Mouse (Mus musculus) midbrain, embryonic 13.5 days (tissue): ENCODE measurements at regions not wholly inside any gene's neighbourhood (a gene's known extent, or its start where the extent isn't known, plus 50 kb on each side); places are given as distances from the start of the nearest gene placed in this dataset.

Experiments used
- ATAC-seq: fragments of 200-750 bp; cut with Nextera tagmentation; 2 replicates; pipeline ENCODE4 v1.8.0; 2017; ENCODE audit warnings: mild to moderate bottlenecking, moderate TSS enrichment, moderate library complexity
- H3K27ac ChIP-seq: fragments of 300-500 bp; sonication (generic); 2 replicates; pipeline ENCODE4 v1.5.1; 2015; ENCODE audit warnings: inconsistent platforms, mild to moderate bottlenecking, moderate library complexity
- H3K27me3 ChIP-seq: fragments of 300-500 bp; sonication (generic); 2 replicates; pipeline ENCODE4 v1.6.1; 2015; ENCODE audit warnings: mild to moderate bottlenecking, inconsistent platforms
- H3K36me3 ChIP-seq: fragments of 300-500 bp; sonication (generic); 2 replicates; pipeline ENCODE4 v1.6.1; 2015; ENCODE audit warnings: mild to moderate bottlenecking, inconsistent platforms
- H3K4me1 ChIP-seq: fragments of 300-500 bp; sonication (generic); replicated peaks from 2 replicates; pipeline ENCODE4 v1.6.1; 2015; ENCODE audit warnings: inconsistent platforms
- H3K4me2 ChIP-seq: fragments of 300-500 bp; sonication (generic); replicated peaks from 2 replicates; pipeline ENCODE4 v1.6.1; 2015; ENCODE audit warnings: moderate library complexity, mild to moderate bottlenecking, inconsistent platforms
- H3K4me3 ChIP-seq: fragments of 300-500 bp; sonication (generic); replicated peaks from 2 replicates; pipeline ENCODE4 v1.5.1; 2015; ENCODE audit warnings: mild to moderate bottlenecking, inconsistent platforms
- H3K9ac ChIP-seq: fragments of 300-500 bp; sonication (generic); replicated peaks from 2 replicates; pipeline ENCODE4 v1.6.1; 2015; ENCODE audit warnings: mild to moderate bottlenecking, inconsistent platforms
- H3K9me3 ChIP-seq: fragments of 300-500 bp; sonication (generic); 2 replicates; pipeline ENCODE4 v1.6.1; 2016; ENCODE audit warnings: mild to moderate bottlenecking, inconsistent platforms
- WGBS: fragments of 180-500 bp; shearing (Covaris S2); methylation state at CpG from one replicate; pipeline ENCODE4 v1.1.7; 2015; 5-methylcytosine and 5-hydroxymethylcytosine counted together

DNA sequence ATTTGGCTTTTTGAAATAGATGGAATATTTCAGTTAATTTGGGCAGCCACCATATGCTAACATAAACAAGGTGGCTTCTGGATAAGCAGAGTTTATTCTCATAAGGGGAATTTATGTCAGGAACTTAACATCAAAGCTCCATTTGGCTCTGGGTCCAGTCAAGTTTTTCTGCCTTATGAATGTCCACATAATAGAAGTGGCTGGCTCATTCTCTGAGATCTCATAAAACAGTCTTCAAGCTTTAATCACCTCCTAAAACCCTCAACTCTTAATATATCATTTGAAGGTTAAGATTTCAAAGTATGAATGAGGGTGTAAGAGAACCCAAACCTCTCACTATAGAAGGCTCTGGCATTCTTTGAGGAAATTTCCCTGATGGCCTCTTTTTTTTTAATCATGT lies 1361.0 kb downstream of the Efna5 start:
- Histone ChIP-seq H3K27me3 (no peaks in the 10 kb centered on the region), H3K4me1 (no peaks in the 10 kb centered on the region), H3K9me3 (no peaks in the 10 kb centered on the region), H3K9ac (no peak overlapping the region), H3K36me3 (no peaks in the 10 kb centered on the region), H3K27ac (no peak overlapping the region), H3K4me2 (no peak overlapping the region), H3K4me3 (no peak overlapping the region)
- ATAC-seq, result no peak

DNA sequence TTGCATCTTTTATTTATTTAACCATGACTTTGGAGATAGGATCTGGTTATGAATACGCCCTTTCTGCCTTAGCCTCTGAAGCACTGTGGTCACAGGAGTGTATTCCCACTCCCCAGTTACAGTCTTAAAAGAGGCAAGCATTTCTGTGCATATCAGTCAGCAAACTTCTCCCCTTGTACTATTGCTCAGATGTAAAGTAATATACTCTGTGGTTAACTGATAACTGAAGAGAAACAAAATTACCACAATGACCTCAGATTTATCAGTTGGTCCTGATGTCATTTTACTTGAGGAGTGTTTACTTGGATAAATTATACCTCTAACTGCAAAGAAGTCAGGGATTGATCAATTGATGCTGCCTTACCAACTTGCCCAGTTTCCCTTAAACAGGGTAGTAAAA lies 1366.1 kb downstream of the Efna5 start:
- Histone ChIP-seq H3K9me3 (no peaks in the 10 kb centered on the region), H3K4me2 (no peak overlapping the region), H3K4me1 (0 out of 2 replicates have a peak, but pooled peaks cover 3% of the 10 kb centered on the region), H3K27me3 (no peaks in the 10 kb centered on the region), H3K36me3 (no peaks in the 10 kb centered on the region), H3K4me3 (no peak overlapping the region), H3K27ac (no peak overlapping the region), H3K9ac (no peak overlapping the region)
- ATAC-seq, result no peak
- 93% methylated on average over 1 of the region's 1 CpGs for WGBS

DNA sequence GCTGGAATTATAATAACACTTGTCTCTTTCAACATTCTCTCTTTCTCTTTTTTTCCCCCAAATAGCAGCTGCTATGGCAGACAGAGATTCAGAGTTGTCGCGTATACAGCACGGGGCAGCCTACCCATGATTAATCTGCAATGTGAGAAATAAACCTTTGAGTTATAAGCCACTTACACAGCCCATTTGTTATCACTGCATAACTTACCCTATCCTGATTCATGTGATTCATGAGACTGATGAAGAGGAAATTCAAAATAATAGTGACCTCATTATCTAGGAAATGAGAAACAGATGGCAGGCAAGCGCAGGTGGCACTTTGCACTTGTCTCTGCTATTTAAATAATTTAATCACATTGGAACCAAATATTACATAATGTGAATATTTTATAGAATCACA lies 1367.7 kb downstream of the Efna5 start:
- Histone ChIP-seq H3K27me3 (no peaks in the 10 kb centered on the region), H3K9me3 (no peaks in the 10 kb centered on the region), H3K4me1 (0 out of 2 replicates have a peak, but pooled peaks cover 3% of the 10 kb centered on the region), H3K4me2 (no peak overlapping the region), H3K4me3 (no peak overlapping the region), H3K36me3 (no peaks in the 10 kb centered on the region), H3K9ac (no peak overlapping the region), H3K27ac (no peak overlapping the region)
- peak; percentile 56; the same call in 1 of the 2 replicates for ATAC-seq
- WGBS, result 43% methylated on average over 4 of the region's 4 CpGs

DNA sequence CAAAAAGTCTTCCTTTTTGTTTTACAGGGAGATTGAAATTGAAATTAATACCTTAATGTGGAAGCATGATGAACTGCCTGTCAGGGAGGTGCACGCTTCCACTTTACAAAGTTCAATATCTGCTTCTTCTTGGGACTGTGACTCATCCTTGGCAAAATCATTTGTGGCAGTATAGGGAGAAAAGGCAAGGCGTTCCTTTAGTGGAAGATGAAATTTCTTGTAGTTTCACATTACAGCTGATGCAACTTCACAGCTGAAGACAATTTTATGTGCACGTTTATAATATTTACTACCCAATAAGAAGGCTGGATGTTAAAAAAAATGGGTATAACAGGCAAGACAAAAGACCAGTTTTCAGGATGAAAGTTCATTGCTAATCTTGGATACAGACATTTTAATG lies 1385.9 kb downstream of the Efna5 start:
- H3K36me3 ChIP-seq, result no peaks in the 10 kb centered on the region
- H3K27me3 ChIP-seq, result no peaks in the 10 kb centered on the region
- no peaks in the 10 kb centered on the region for H3K4me1 ChIP-seq
- no peak overlapping the region for H3K27ac ChIP-seq
- H3K4me2 ChIP-seq, result no peak overlapping the region
- no peak overlapping the region for H3K9ac ChIP-seq
- 91% methylated on average over 3 of the region's 3 CpGs for WGBS
- no peak for ATAC-seq
- H3K9me3 ChIP-seq, result no peaks in the 10 kb centered on the region
- H3K4me3 ChIP-seq, result no peak overlapping the region

DNA sequence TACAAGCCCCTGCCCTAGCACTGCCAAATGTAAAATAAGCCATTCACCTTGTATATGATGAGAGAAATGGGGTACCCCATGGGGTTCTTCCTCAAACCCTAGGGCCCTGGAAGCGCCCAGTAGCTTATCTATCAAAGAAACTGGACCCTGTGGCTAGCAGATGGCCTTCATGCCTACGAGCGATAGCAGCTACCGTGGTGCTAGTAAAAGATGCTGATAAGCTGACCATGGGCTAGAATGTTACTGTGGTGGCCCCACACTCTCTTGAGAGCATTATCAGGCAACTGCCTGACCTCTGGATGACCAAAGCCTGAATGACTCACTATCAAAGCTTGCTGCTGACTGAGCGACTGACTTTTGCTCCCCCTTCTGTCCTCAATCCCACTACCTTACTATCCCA lies 1403.7 kb downstream of the Efna5 start:
- Histone ChIP-seq H3K4me1 (no peaks in the 10 kb centered on the region), H3K9me3 (peaks cover 35% of the 10 kb centered on the region), H3K4me3 (no peak overlapping the region), H3K27ac (no peak overlapping the region), H3K36me3 (no peaks in the 10 kb centered on the region), H3K27me3 (no peaks in the 10 kb centered on the region), H3K4me2 (no peak overlapping the region), H3K9ac (no peak overlapping the region)
- ATAC-seq, result no peak
- 94% methylated on average over 5 of the region's 5 CpGs for WGBS

DNA sequence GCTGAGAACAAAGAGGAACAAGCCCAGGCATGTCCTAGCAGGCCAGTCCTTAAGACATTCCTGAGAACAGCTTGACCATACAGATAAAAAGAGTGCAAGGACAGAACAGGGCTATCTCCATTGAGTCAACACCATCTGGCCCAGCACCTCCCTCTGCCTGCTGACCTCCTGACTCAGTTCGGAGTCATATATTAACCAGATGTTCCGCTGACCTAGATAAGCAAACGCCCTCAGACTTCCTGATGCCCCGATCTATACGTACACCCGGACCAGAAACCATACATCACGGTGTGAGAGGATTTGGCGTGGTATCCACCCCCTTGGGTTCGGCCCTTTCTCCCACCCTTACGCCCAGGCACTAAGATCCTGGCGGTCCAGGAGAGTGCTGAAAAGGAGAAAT lies 1406.7 kb downstream of the Efna5 start:
- H3K27ac ChIP-seq, result no peak overlapping the region
- no peak overlapping the region for H3K4me2 ChIP-seq
- no peak overlapping the region for H3K9ac ChIP-seq
- H3K4me1 ChIP-seq, result no peaks in the 10 kb centered on the region
- H3K27me3 ChIP-seq, result no peaks in the 10 kb centered on the region
- peaks cover 11% of the 10 kb centered on the region for H3K9me3 ChIP-seq
- no peak for ATAC-seq
- H3K36me3 ChIP-seq, result no peaks in the 10 kb centered on the region
- WGBS, result 96% methylated on average over 11 of the region's 11 CpGs
- no peak overlapping the region for H3K4me3 ChIP-seq

DNA sequence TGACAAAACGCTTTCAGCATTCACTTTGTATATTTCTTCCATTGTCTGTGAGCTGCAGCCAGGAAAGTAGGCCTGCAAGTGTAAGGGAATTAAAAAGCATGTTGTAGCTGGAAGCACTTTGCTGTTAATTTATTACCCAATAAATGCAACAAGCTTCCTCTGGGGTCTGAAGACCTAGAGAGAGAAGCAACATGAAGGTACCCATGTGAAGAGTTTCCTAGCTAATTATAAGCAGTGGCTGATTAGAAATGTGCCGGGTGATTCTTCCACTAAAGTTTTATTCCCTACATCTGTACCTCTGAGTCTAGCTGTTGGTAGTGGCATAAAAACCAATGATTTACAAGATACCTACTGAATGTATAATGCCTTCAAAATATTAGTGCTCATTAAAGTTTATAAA lies 1428.2 kb downstream of the Efna5 start:
- H3K4me1 ChIP-seq, result no peaks in the 10 kb centered on the region
- H3K4me3 ChIP-seq, result no peak overlapping the region
- ATAC-seq, result no peak
- no peak overlapping the region for H3K4me2 ChIP-seq
- 86% methylated on average over 2 of the region's 2 CpGs for WGBS
- H3K27me3 ChIP-seq, result no peaks in the 10 kb centered on the region
- H3K9me3 ChIP-seq, result no peaks in the 10 kb centered on the region
- H3K27ac ChIP-seq, result no peak overlapping the region
- no peak overlapping the region for H3K9ac ChIP-seq
- no peaks in the 10 kb centered on the region for H3K36me3 ChIP-seq

DNA sequence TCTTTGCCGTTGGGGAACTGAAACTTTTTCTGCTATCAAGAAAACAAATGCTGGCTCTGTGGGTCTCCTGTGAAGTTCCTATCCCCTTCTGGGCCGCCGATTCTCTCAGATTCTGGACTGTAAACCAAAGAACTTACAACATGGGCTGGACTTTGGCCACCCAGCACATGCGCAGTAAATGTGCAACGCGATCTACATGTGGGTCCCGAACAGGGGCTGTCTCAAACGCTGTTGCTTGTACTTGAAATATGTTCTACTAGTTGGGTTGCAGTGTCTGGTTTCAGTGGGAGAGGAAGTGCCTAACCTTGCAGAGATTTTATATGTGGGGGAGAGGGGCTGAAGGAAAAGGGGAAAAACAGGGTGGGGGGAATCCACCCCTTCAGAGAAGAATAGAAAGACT lies 1454.3 kb downstream of the Efna5 start:
- Histone ChIP-seq H3K4me2 (no peak overlapping the region), H3K9ac (no peak overlapping the region), H3K9me3 (no peaks in the 10 kb centered on the region), H3K27ac (no peak overlapping the region), H3K27me3 (no peaks in the 10 kb centered on the region), H3K36me3 (no peaks in the 10 kb centered on the region), H3K4me1 (no peaks in the 10 kb centered on the region), H3K4me3 (no peak overlapping the region)
- 91% methylated on average over 8 of the region's 8 CpGs for WGBS
- no peak for ATAC-seq
